Mouse (Mus musculus) cerebellum, adult 18-20 months (tissue): ENCODE results near the gene Gm21304.
"Not testable (repeated sequence)": the region's sequence is repeated elsewhere in the genome, so short reads cannot be mapped to it uniquely, and the experiment has no call there.

Source experiments
- DNase-seq, 2 experiments: peaks; one replicate each; pipeline ENCODE4 v3.0.0; 2021

Gm21304 gene

GRCm38 (mm10) chr10:104168215-104168614 lies at the start of gene Gm21304:
Gene Gm21304 (plus strand): TSS chr10:104168515.
- not testable (repeated sequence) for DNase-seq

- not testable (repeated sequence) for DNase-seq
These were observed 25.6 kb upstream of the Gm21304 start, which contains the start of gene Gm21293 for GRCm38 (mm10) chr10:104142687-104143086. Gene Gm21293 (plus strand): TSS chr10:104142987.

- DNase-seq = not testable (repeated sequence)
These were observed 17.1 kb upstream of the Gm21304 start, which contains the start of gene Gm6763 for GRCm38 (mm10) chr10:104151197-104151596. Gene Gm6763 (plus strand): TSS chr10:104151497.

- DNase-seq = not testable (repeated sequence)
These were observed 8.6 kb upstream of the Gm21304 start, which contains the start of gene Gm8764 for GRCm38 (mm10) chr10:104159706-104160105. Gene Gm8764 (plus strand): TSS chr10:104160006.

- DNase-seq = not testable (repeated sequence)
These were observed 8.4 kb downstream of the Gm21304 start, which contains the start of gene Gm21312 for GRCm38 (mm10) chr10:104176724-104177123. Gene Gm21312 (plus strand): TSS chr10:104177024.

GRCm38 (mm10) chr10:104185233-104185632 lies 16.9 kb downstream of the Gm21304 start, which contains the start of gene Gm20765:
Gene Gm20765 (plus strand): TSS chr10:104185533.
- not testable (repeated sequence) for DNase-seq

- DNase-seq = not testable (repeated sequence)
These were observed 25.4 kb downstream of the Gm21304 start, which contains the start of gene Gm4340 for GRCm38 (mm10) chr10:104193742-104194141. Gene Gm4340 (plus strand): TSS chr10:104194042.

- DNase-seq = no peak
These were observed 41.3 kb downstream of the Gm21304 start for GRCm38 (mm10) chr10:104209655-104210054.

- DNase-seq = no peak
These were observed 42.1 kb downstream of the Gm21304 start for GRCm38 (mm10) chr10:104210268-104210990.

GRCm38 (mm10) chr10:104214527-104214926 lies 46.2 kb downstream of the Gm21304 start:
- DNase-seq = no peak
